Mouse (Mus musculus) ovary, postnatal 14 days (tissue): Measurements from ENCODE around the gene Trpm6.

ENCODE experiments used
- DNase-seq: peaks from one replicate; pipeline ENCODE4 v3.0.0; 2022; ENCODE audit warnings: low spot score

Gene Trpm6

DNA sequence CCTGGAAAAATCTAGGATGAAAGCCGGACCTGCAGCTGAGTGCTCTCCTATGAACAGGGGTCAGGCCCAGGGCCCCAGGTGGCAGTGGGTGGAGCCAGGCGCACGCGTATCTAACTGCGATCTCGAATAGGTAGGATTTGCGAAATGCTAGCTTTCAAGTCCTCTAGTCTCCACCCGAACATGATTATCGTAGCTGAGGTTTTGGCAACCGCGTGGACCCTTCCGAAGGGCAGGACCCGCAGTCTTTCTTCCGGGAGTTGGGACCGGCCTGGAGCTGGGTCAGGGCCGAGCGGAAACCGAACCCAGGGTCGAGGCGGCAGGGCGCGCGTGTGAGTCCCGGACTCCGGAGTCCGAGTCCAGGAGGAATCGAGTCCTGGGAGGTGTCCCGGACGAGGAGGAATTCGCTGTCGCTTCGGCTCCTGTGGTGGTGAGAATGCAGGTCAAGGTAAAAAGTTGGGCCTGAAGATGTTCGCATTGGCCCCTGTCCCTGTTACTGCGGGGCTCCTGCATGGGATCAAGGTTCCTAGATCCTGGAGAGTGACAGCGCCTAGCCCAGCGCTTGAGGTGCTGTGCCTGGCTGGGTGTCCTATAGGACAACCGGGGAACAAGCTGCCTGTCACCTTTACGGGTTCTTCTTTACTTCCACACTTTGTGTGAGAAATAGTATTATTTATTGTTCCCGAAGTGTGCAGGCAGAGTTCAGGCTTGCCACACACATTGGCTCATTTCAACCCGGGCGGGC, at the start of gene Trpm6:
TSS of gene Trpm6 (plus strand) at position 386 of the 742 bp plus-strand sequence.
- DNase-seq: peak; percentile 4

DNA sequence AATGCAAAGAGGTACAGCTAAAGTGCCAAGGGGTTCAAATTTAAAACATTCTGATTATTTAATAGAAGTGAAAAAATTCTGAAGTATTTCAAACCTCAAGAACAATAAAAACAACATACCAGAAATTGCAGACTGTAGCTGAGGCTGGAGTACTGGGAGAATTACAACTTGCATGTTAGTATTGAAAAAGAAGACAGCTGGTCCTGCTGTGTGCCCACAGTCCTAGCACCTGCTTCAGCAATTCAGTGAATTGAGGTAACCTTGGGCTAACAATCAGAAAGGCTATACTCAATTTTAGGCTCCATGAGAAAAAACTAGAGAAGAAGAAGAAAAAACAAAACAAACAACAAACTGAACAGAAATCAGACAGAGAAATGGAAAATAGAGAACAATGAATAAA, 41.7 kb upstream of the Trpm6 start:
- no peak for DNase-seq

DNA sequence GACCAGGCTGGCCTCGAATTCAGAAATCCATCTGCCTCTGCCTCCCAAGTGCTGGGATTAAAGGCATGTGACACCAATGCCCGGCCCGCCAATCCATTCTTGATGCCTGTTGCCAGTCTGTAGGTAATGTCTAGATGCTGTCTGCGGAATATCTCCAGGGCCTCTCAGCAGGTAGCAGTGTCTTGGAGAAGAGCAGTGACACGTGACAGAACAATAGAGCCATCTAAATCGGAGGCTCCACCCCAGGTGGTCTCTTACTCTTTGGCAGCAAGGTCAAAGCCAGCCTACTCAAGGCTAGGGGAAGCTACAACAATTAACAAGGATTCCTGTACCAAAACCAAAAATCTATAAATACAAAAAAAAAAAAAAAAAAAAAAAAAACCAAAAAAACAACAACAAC, 38.9 kb upstream of the Trpm6 start:
- DNase-seq: no peak

DNA sequence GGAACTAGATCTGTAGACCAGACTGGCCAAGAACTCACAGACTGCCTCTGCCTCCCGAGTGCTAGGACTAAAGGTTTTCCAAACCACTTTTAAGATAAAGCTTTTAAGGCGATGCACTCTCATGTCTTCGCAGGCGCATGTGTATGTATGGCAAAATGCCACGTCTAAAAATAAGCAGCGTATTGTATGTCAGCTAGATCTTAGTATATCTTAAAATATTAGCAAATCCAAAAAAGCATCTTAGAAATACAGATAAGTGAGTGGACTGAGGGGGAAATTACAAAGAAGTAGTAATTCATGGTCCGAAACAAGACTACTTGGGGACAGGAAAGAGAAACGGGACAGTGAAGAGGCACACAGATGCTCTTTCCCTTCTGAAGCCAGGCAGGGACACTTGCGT, 38.2 kb upstream of the Trpm6 start:
- no peak for DNase-seq

DNA sequence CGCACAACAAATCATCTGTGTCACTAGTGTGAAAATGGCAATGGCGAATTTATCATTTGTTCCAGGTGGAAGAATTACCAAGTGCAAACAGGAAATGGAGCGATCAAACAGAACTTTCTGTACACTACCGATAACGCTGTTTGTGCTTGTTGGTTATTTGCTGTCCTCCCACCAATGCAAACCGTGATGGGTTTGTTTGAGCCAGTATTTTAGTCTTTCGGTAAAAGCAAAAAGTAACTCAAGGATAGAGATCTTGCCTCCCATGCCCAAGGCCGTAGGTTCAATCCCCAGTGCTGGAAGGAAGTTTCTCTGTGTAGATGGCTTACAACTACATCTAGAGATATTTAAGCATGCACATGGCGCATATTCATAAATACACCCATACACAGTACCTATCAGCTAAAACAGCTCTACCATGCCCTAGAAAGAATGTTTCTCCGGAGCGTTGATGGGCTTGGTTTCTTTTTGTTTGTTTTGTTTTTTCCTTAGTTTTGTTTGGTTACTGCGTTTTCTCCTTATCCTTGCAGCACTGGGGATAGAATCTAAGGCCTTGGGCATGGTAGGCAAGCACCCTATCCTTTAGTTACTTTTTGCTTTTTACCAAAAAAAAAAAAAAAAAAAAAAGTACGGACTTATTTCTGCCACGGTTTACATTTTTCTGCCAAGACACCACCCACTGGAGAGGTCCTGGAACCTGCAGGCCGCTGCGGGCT, 37.5 kb upstream of the Trpm6 start:
- DNase-seq: no peak

DNA sequence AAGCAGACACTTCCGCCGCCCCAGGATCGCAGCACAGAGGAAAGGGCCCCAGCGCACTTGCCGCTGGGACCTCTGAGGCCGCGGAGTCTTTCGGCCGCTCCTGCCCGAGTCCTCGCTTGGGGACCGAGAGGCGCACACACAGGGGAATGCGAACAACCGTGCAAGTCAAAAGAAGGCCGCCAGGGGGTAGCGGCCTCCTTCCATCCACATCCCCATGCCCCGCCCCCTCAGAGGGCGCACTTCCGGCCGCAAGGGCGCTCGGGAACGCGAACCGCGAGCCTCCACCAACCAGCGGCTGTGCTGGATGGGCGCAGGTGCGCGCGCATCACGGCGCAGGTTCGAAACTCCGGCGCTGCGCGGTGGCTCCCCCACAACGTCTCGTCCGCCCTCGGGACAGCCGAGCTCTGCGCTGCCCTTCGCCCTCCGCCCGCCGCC, 36.9 kb upstream of the Trpm6 start, which contains the start of gene D030056L22Rik:
TSS of gene D030056L22Rik (plus strand) at position 328 of the 435 bp plus-strand sequence.
- peak; percentile 97 for DNase-seq

DNA sequence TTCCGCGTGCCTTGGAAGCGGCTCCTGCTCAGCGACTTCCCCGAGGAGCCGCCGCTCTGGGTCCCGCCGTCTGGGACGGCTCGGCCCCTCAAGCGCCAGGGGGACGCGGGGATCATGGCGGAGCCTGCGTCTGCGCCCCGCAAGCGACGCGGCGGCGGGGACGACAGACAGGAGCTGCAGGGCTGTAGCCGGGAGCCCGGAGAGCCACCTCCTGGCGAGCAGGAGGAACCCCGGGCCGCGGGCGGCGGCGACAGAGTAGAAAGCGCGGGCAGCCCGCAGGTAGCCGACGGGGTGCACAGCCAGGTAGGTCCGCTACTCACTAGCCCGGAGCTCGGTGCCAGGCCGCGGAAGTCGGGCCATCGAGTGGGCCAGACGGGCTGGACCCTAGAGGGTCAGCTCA, 36.4 kb upstream of the Trpm6 start:
- DNase-seq: peak; percentile 32

DNA sequence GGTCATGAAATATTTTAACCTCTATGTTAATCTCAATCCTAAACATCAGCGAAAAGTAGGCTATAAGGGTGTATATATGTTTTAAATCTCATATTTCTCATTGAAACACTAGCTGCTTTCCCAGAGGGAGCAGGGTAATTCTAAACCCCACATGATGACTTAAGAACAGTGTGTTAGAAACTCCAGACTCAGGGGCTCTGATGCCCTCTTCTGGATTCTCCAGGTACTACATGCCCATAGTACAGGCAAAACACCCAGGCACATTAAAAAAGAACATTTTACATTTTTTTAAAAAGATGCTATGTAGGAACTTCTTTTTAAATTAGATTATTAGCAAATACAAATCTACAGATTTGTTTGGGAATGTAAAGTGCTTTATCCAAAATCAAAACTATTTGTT, 33.4 kb upstream of the Trpm6 start:
- DNase-seq: peak; percentile 58

DNA sequence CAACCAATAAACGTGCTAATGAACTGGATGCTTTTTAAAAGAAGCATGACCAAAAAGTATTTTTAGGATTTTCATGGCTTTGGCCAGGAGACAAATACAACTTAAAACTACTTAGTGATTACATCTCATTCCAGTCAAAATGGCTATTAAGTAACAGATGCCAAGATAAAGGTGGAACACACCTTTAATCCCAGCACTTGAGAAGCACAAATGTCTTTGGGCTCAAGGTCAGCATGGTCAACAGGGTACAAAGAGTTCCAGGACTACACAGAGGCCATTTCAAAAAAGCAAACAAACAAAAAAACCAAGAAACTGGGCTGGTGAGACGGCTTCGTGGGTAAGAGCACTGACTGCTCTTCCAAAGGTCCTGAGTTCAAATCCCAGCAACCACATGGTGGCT, 29.4 kb upstream of the Trpm6 start:
- no peak for DNase-seq

DNA sequence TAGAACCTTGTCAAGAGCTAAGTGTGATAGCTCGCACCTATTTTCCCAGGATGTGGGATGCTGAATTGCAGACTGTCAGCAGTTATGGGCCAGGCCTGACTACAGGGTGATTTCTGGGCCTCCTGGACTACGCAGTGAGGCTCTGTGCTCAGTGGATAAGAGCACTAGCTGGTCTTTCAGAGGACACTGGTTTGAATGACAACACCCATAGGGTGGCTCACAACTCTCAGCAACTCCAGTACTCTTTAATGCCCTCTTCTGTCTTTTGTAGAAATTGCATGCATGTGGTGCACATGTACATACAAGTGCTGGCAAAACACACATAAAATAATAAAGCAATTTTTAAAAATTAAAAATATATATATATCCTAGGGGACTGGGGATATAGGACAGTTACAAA, 24.6 kb upstream of the Trpm6 start:
- DNase-seq: no peak

DNA sequence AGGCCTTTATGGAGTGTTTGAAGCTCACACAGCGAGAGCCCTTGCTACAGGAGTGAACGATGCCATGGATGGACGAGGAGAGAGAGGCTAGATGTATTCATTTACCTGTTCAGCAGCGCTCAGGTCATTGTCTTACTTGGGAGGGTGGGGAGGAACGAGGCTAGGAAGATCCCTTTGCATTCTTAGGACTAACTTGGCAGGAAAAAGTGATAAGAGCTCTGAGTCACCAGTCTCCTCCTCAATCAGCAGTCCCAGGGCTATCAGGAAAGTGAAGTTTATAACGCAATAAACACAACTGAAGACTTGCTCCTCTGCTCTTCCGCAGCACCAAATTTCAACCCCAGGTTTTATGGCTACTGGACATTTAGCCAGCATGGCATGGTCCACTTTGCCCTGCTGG, 19.5 kb upstream of the Trpm6 start:
- DNase-seq: no peak

DNA sequence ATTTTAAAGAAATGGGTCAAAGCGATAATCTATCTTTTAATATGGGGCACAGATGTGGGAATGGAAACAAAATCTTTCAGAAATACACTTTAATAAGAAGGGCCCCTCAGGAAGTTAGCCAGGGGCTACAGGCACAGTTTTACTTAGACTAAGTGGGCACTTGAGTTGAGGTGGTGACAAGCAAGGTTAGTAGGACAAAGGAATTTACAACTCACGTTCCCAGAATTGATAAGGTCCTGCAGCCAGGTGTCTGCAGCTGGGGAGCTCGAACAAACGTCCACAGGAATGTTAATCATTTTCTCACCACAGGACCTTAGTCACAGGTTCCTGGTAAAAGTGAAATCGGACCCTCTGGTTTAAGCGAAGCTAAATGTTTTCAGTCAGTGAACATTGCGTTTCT, 18.7 kb upstream of the Trpm6 start:
- no peak for DNase-seq

DNA sequence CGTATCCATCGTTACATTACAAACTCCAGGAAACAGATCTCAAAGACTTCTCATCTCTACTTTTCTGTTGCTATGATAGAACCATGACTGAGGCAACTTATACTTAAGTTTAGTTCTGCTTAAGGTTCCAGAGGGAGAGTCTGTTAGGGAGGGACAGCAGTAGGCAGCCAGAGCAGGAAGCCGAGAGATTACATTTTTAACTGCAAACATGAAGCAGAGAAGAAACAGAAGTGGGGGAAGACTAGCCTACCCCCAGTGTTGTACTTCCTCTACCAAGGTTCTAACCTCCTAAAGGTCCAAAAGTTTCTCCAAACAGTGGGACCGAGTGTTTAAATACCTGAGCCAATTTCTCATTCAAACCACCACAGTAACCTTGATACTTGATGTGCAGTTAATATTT, 13.9 kb upstream of the Trpm6 start:
- no peak for DNase-seq

DNA sequence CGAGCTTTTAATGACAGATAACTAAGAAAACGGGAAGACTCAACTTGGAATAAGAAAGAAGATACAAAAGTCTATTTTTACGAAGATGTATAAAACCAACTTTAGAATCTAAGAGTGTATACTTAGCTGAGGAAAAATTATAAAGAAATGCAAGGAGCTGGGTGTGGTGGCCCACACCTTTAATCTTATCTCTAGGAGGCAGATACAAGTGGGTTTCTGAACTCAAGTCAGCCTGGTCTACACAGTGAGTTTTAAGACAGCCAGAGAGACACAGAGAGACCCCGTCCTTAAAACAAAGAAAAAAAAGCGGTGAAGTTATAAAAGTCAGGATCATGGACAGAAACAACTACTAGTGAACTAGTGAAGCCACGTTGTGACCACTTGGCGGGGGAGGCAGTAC, 10.6 kb upstream of the Trpm6 start:
- no peak for DNase-seq

DNA sequence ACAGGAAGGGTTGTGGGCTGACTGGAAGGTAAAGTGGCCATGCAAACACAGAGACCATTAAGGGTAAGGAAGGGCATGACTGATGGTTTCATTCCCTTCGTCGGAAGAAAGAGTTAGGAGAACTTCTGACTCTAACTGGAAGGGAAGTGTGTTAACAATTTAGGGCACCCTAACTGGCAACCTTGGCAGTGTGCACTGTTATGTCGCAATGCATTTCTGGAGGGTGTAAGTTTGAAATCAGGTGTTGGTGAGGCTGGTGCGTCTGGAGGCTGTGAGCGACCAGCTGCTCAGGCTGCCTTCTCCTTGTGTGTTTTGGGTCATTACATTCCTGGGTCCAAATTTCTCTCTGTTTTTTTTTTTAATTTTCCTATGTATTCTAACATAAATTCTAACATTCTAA, 5.8 kb upstream of the Trpm6 start:
- no peak for DNase-seq

DNA sequence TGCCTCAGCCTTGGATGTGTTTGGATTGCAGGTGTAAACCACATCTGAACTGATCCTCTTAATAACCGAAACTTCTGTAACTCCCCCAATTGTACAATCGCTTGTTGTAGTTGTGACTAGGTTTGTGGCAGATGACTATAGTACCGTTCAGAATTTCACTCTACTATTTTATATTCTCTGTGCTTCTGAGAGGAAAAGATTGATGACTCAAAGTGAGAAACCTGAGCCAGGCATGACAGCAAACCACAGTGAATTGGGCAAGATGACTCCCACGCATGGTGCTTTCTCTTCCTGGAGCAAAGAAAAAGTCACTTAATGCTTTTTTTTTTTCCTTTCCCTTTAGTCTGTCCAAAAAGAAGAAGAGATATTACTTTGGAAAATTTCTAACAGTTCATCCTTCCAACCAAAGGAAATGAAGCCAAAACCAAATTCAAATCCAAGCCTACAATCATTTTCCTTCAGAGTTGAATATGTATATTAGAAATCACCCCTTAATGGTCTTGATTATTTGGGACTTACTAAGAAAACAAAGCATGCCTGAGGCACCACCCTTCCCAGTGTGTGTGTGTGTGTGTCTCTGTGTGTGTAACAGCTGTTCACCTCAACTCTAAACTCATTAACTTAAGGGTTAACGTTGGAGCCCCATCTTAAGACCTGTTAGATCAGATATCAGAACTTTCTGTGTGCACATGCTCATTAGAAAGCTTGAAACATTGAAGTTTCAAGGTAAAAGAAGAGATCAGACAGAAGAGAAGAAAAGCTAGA, 3.0 kb upstream of the Trpm6 start:
- no peak for DNase-seq

DNA sequence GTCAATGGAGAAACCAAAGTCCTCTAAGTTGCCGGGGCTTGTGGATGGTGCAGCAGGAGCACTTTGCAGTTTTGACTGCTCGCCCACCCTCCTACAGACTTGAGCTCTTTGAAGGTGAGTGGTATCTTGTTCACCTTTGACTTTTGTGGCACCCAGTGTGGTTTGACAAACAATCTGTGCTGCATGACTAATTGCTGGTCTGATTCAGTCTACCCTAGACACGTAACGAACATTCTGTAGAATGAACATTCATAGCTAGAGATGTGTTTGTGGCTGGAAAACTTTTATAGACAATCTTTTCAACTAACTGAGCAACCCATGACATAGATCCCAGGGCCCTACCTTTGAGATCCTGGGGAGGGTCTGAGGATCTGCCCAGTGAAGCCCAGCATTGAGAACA, 2.4 kb upstream of the Trpm6 start:
- no peak for DNase-seq

DNA sequence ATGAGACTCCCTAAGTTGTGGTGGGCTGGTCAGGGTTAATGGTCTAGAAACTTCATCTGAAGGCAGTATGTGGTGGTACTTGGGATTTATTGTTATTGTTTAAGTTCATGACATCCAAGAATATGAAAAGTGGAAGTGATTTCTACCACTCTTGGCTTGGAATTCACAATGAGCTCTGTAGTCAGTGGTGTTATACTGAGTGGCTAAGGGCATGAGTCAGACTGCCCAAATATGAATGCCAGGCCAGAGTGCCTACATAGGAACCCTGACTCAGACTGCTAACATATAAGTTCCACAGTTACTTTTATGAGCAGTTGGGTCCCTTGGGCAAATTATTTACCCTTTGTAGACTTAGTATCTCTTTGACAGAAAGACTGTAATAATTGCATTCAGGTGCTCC, 7.4 kb downstream of the Trpm6 start:
- no peak for DNase-seq

DNA sequence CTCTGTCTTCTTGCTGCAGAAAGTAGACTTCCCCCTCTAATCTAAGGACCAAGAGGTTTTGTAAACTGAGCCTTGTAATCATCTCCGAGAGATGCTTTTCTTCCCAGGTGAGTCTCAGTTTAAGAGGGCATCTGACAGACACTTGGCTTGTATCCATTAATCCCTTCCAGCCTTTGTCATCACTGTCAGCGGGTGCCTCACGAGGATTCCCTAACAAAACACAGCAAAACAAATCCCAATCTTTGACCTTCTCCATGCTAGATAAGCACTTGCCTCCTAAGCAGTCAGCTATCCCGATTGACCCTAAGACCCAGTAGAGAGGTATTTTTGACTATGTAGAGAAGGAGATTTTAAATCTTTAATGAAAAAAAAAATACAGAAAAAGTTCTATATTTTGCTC, 7.9 kb downstream of the Trpm6 start:
- no peak for DNase-seq

DNA sequence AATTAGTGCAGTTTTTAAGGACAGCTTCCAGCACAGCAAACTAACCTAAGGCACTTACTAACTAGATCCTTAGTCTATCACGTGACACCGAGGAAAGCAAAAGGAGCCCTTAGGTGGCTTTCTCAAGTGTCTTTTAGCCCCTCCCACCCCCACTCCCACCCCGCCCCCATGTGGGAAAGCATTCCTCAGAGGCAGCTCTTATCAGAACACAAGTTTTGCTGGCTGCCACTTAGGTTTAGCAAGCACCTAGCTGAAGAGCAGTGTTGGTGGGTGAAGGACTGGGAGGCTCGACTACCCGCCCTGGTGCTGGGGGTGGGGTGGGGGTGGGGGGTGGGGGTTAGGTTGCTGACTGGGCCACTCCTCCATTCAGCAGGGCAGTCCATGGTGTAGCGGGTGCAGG, 8.5 kb downstream of the Trpm6 start:
- DNase-seq: no peak

DNA sequence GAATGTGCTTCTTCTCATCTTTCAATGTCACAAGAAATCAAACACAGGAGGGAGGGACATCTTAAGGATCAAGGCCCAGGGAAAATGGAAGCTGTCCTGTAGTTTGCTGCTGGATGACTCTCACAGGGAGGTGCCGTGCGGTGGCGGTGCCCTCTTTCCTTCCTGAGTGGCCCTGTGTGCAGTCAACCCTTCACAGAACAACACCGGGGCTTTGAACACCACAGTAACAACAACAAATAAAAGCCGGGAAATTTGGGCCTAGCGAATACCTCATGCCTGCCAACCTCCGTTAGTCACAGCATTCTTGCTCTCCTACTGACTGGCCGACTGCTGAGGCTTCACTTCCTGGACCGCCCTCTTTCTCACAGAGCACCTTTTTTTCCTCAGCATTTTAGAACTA, 9.1 kb downstream of the Trpm6 start:
- DNase-seq: peak; percentile 2

DNA sequence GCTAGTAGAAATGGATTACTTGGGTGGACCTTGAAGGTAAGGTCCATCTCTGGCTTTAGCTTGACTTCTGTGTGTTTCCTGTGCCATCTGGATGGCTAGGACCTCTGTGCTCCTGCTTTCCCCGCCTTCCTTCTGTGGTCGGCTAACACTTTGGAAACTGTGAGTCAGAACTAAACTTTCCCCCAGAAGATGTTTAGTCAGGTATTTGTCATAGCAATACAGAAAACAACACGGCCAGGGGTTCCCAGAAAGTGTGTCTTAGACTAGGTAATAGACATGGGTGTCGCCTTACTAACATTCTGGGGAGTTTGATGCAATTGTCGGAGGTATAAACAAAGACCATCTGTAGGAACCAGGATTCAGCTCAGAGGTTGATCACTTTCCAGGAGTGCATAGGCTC, 16.6 kb downstream of the Trpm6 start:
- DNase-seq: no peak

DNA sequence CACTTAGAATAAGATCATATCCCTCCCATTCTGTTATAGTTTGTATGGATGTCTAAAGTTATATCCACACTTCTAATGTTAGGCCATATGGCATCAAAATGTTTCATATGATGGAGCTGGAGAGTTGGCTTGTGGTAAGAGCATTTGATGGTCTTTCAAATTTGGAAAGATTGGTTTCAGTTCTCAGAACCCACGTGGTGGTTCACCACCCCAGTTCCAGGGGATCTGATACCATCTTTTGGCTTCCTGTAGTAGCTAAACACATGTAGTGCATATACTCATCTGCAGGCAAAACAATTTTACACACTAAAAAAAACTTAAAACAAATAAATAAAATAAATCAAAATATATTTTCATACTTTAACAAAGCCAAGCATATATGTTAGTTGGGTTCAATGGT, 21.3 kb downstream of the Trpm6 start:
- no peak for DNase-seq
